Mouse (Mus musculus) kidney, embryonic 16.5 days (tissue): ENCODE measurements around the gene Krtap6-2. TPM values are rescaled to one million over a fixed set of nuclear protein-coding genes. Genes with fewer than 3 reads are reported as not detected.

ENCODE experiments used
- ATAC-seq: fragments of 200-750 bp; cut with Nextera tagmentation; 2 replicates; pipeline ENCODE4 v1.8.0; 2017; ENCODE audit warnings: moderate TSS enrichment; ENCODE audit not compliant: low FRiP score, low TSS enrichment
- H3K27ac ChIP-seq: fragments of 300-500 bp; sonication (generic); 2 replicates; pipeline ENCODE4 v1.5.1; 2014; ENCODE audit warnings: low read length
- H3K27me3 ChIP-seq: fragments of 300-500 bp; sonication (generic); 2 replicates; pipeline ENCODE4 v1.6.1; 2014; ENCODE audit warnings: low read length, control low read depth, mixed read lengths; ENCODE audit not compliant: insufficient read depth
- H3K36me3 ChIP-seq: fragments of 300-500 bp; sonication (generic); 2 replicates; pipeline ENCODE4 v1.6.1; 2014; ENCODE audit warnings: low read length, control low read depth, mixed read lengths; ENCODE audit not compliant: insufficient read depth
- H3K4me1 ChIP-seq: fragments of 300-500 bp; sonication (generic); 2 replicates; pipeline ENCODE4 v1.6.1; 2014; ENCODE audit warnings: low read length, control low read depth, mixed read lengths; ENCODE audit not compliant: insufficient read depth
- H3K4me2 ChIP-seq: fragments of 300-500 bp; sonication (generic); replicated peaks from 2 replicates; pipeline ENCODE4 v1.6.1; 2014; ENCODE audit warnings: low read depth, low read length
- H3K4me3 ChIP-seq: fragments of 300-500 bp; sonication (generic); 2 replicates; pipeline ENCODE4 v1.5.1; 2014; ENCODE audit warnings: mild to moderate bottlenecking, low read length
- H3K9ac ChIP-seq: fragments of 300-500 bp; sonication (generic); replicated peaks from 2 replicates; pipeline ENCODE4 v1.6.1; 2014; ENCODE audit warnings: low read length
- H3K9me3 ChIP-seq: fragments of 300-500 bp; sonication (generic); 2 replicates; pipeline ENCODE4 v1.6.1; 2016; ENCODE audit warnings: low read length, control low read depth
- WGBS: fragments of 180-500 bp; shearing (Covaris S2); extraction: QIAGEN DNeasy Blood & Tissue Kit; methylation state at CpG from one replicate; pipeline ENCODE4 v1.1.7; 2014; 5-methylcytosine and 5-hydroxymethylcytosine counted together
- polyA plus RNA-seq: library from polyadenylated mRNA; unstranded; fragments of >200 nt; fragmentation: Nextera tagmentation; extraction: Ambion mirVana; gene quantifications from 2 replicates; pipeline ENCODE4 v1.2.1, GENCODE M21; 2015

Gene Krtap6-2
- not detected in 2 replicates for polyA plus RNA-seq

DNA sequence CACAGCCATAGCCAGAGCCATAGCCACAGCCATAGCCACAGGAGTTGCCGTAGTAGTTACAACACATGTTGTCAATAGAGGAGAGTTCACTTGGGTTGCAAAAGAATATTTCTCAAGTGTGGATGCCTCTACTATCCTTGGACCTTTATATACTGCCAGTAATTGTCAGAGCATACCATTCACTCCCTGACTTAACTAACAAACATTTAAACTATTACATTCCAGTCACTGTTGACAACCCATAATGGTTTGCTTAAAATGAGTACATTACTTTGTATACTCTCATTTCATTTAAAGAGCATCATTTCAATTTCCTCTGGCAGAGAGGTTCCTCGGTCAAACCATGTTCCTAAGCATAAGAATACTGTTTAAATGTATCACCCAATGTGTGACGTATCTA, at the start of gene Krtap6-2:
Krtap6-2 (minus strand) TSS at position 101 of the 400 bp plus-strand sequence.
- Histone ChIP-seq H3K36me3 (no peaks in the 10 kb centered on the region), H3K4me3 (no peak within 1 kb of the TSS), H3K27me3 (no peaks in the 10 kb centered on the region), H3K27ac (no peak within 1 kb of the TSS), H3K9ac (no peak within 1 kb of the TSS), H3K4me2 (no peak within 1 kb of the TSS), H3K9me3 (no peaks in the 10 kb centered on the region), H3K4me1 (no peaks in the 10 kb centered on the region)
- 91% methylated on average over 3 of the region's 3 CpGs for WGBS
- ATAC-seq: no peak

DNA sequence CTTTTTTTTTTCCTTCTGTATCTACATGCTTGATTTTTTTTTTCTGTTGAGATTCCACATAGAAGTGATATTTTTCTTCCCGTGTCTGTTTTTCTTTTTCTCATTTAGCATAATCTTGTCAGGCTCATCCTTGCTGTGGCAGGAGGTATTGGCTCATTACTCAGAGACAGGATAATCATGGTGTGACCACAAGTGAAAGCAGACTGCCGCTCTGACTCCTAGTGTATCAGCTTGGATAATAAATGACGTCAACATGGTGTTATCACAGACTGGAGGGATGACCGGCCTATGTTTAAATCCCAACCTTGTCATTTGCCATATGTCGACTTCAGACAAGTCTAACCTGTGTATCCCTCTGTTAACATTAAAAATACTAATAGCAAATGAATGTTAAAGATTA, 41.3 kb upstream of the Krtap6-2 start:
- Histone ChIP-seq H3K27me3 (no peaks in the 10 kb centered on the region), H3K4me1 (no peaks in the 10 kb centered on the region), H3K36me3 (no peaks in the 10 kb centered on the region), H3K4me2 (no peak overlapping the region), H3K4me3 (no peak overlapping the region), H3K27ac (no peak overlapping the region), H3K9me3 (no peaks in the 10 kb centered on the region), H3K9ac (no peak overlapping the region)
- ATAC-seq: no peak
- WGBS: 75% methylated on average over 5 of the region's 5 CpGs

DNA sequence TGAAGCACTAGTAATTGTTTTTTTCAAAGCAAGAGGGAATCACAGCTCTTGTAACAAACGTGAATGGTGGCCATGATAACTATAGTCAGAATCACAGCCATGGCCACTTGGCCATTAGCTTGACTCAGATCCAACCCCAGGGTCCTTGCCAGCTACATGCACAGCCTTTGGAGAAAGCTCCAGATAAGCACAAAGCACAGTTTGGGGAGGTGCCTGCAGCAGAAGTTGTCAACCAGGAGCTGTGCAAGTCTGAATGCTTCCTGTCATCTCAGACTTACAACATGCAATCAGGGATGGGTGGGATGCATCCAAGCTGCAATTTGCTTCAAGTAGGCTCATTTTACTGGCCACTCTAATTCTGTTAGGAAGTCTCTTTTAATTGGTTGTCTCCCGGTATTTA, 9.7 kb upstream of the Krtap6-2 start:
- H3K27me3 ChIP-seq: no peaks in the 10 kb centered on the region
- H3K36me3 ChIP-seq: no peaks in the 10 kb centered on the region
- H3K27ac ChIP-seq: no peak overlapping the region
- no peak overlapping the region for H3K4me2 ChIP-seq
- H3K4me3 ChIP-seq: no peak overlapping the region
- no peak for ATAC-seq
- H3K9ac ChIP-seq: no peak overlapping the region
- H3K9me3 ChIP-seq: no peaks in the 10 kb centered on the region
- H3K4me1 ChIP-seq: no peaks in the 10 kb centered on the region
- WGBS: 82% methylated on average over 2 of the region's 2 CpGs

DNA sequence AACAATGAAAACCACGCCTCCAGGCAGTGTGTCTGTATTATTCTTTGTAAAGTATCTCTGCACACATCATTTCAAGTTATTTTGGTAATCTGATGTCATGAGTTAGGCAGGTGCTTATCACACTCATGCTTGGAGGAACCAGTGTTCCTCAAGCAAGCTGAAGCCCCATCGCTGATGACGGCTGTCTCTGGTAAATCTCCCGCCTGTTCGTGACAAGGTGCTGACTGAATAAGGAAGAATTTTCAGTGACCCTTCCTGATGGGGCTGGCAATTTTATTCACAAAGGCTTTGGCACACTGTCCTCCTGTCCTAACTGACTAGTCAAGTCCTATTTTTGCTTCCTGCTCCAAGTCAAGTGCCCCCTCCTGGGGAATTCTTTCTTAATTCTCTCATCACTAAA, 5.4 kb upstream of the Krtap6-2 start:
- no peaks in the 10 kb centered on the region for H3K27me3 ChIP-seq
- H3K27ac ChIP-seq: no peak overlapping the region
- 83% methylated on average over 5 of the region's 5 CpGs for WGBS
- no peaks in the 10 kb centered on the region for H3K9me3 ChIP-seq
- H3K4me3 ChIP-seq: no peak overlapping the region
- no peaks in the 10 kb centered on the region for H3K36me3 ChIP-seq
- no peak for ATAC-seq
- H3K9ac ChIP-seq: no peak overlapping the region
- no peak overlapping the region for H3K4me2 ChIP-seq
- no peaks in the 10 kb centered on the region for H3K4me1 ChIP-seq

DNA sequence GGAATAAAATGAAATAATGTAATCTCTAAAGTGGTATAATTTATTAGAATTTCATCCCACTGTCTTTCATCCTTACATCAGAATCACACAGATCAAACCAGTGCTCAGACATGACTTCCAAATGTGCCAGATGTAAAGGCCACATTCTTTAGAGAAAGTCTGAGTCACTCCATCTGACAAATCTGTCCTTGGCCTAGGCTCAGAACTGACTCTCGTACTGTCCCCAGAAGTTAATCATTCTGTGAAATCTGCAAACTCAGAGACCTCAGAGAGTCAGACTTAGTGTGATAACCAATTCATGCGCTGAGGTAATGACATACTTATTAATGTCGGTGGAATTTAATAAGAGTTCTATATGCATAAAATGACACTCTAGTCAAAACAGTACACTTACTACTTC, 3.6 kb downstream of the Krtap6-2 start:
- Histone ChIP-seq H3K4me1 (no peaks in the 10 kb centered on the region), H3K36me3 (no peaks in the 10 kb centered on the region), H3K27ac (no peak overlapping the region), H3K9ac (no peak overlapping the region), H3K4me2 (no peak overlapping the region), H3K27me3 (no peaks in the 10 kb centered on the region), H3K4me3 (no peak overlapping the region), H3K9me3 (no peaks in the 10 kb centered on the region)
- no peak for ATAC-seq
- 82% methylated on average over 3 of the region's 3 CpGs for WGBS

DNA sequence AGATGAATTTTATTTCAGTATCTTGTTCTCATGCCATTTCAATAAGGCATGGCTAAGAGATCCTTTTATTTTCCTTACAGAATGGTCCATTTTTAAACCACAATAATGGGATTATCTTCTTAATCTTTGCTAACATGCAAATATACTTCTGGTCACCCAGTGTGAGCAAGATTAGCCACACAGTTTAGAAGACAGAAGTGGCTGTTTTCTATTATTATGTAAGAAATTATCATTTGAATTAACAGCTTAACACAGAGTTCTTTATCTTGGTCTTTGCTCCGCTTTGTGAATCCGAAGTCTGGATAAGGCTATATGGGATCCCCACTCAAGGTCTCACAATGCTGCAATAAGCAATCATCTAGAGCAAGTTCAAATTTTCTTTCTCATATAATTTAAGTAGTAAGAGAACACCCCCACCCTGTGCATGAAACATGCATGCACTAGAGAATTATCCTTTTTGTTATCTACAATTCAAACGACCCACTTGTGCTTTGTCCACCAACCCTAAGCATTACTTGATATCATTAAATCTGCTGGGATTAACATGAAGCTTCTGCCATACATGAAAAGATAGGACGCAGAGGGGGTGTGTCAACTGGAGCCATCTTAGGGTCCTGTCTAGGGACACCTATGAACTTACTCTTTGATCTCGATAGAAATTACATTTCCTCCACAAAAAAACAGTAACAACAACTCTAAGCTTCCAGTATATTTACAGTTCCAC, 9.4 kb downstream of the Krtap6-2 start:
- no peak overlapping the region for H3K4me3 ChIP-seq
- no peaks in the 10 kb centered on the region for H3K36me3 ChIP-seq
- H3K9ac ChIP-seq: no peak overlapping the region
- ATAC-seq: no peak
- H3K4me2 ChIP-seq: no peak overlapping the region
- 80% methylated on average over 5 of the region's 5 CpGs for WGBS
- no peaks in the 10 kb centered on the region for H3K4me1 ChIP-seq
- H3K9me3 ChIP-seq: no peaks in the 10 kb centered on the region
- no peak overlapping the region for H3K27ac ChIP-seq
- H3K27me3 ChIP-seq: no peaks in the 10 kb centered on the region

DNA sequence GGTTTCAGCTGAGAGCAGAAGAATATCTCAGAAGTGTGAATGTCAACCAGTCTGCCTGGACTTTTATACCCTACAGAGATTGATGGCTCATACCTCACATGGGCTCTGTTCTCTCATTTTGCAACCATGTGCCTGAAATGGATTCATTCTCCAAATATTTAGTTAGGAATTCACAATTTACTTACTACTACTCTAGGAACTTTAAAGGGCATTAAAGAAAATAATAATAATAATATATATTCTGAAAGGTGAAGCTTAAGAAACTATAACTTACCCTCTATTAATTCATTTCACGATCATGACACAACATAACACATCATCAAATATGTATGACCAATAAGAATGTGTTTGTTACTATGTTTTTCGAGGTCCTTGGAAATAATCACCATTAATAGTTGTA, 16.1 kb downstream of the Krtap6-2 start, which contains the start of gene Krtap21-1:
Krtap21-1 (minus strand) TSS at position 101 of the 400 bp plus-strand sequence.
- no peak within 1 kb of the TSS for H3K4me3 ChIP-seq
- no peak within 1 kb of the TSS for H3K9ac ChIP-seq
- H3K4me2 ChIP-seq: no peak within 1 kb of the TSS
- H3K27ac ChIP-seq: no peak within 1 kb of the TSS
- H3K9me3 ChIP-seq: no peaks in the 10 kb centered on the region
- WGBS: 77% methylated on average over 2 of the region's 2 CpGs
- no peaks in the 10 kb centered on the region for H3K36me3 ChIP-seq
- H3K4me1 ChIP-seq: no peaks in the 10 kb centered on the region
- ATAC-seq: no peak
- no peaks in the 10 kb centered on the region for H3K27me3 ChIP-seq

DNA sequence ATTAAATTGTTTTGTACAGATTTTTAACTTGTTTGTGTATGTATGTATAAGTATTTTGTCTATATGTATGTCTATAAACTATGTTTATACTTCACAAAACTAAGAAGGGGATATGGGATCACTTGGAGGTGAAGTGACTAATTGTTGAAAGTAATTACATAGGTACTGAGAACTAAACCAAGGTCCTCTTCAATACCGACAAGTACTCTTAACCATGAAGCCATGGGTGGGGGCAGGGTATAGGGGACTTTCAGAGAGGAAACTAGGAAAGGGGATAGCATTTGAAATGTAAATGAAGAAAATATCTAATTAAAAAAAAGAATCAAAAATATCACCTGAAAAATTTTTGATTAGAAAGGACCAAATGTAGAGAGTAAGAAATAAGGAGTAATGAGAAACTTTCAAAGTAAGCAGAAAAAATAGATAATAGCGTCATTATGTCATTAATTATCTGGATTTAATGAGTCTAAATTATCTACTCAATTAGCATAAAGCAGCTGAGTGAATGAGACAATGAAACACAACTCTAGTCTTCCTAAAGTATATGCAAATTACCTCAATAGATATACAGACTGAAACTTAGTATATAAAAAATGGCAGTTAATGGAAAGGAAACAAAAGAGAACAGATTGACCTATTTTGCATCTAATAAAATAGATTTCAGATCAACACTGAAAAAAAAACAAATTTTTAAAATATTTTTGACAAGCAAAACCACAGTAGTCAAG, 47.0 kb downstream of the Krtap6-2 start:
- Histone ChIP-seq H3K9ac (no peak overlapping the region), H3K4me1 (no peaks in the 10 kb centered on the region), H3K4me3 (no peak overlapping the region), H3K27ac (no peak overlapping the region), H3K27me3 (no peaks in the 10 kb centered on the region), H3K9me3 (no peaks in the 10 kb centered on the region), H3K36me3 (no peaks in the 10 kb centered on the region), H3K4me2 (no peak overlapping the region)
- WGBS: 71% methylated on average over 2 of the region's 2 CpGs
- ATAC-seq: no peak
